Mouse (Mus musculus) heart, embryonic 16.5 days (tissue): ENCODE data around the gene Fam181a. TPM values are rescaled to one million over a fixed set of nuclear protein-coding genes. Genes with fewer than 3 reads are reported as not detected.

Experiments used
- ATAC-seq: fragments of 200-750 bp; cut with Nextera tagmentation; replicated peaks from 2 replicates; pipeline ENCODE4 v1.8.0; 2017; ENCODE audit warnings: moderate number of reproducible peaks; ENCODE audit not compliant: insufficient read depth, low FRiP score; ENCODE audit errors: extremely low read depth
- H3K27ac ChIP-seq: fragments of 300-500 bp; sonication (generic); 2 replicates; pipeline ENCODE4 v1.5.1; 2014; ENCODE audit warnings: mild to moderate bottlenecking, low read length, control low read depth, moderate library complexity
- H3K27me3 ChIP-seq: fragments of 300-500 bp; sonication (generic); 2 replicates; pipeline ENCODE4 v1.6.1; 2014; ENCODE audit warnings: low read length, mixed read lengths; ENCODE audit not compliant: control insufficient read depth, insufficient read depth
- H3K36me3 ChIP-seq: fragments of 300-500 bp; sonication (generic); 2 replicates; pipeline ENCODE4 v1.6.1; 2014; ENCODE audit not compliant: control insufficient read depth, insufficient read depth
- H3K4me1 ChIP-seq: fragments of 300-500 bp; sonication (generic); 2 replicates; pipeline ENCODE4 v1.6.1; 2014; ENCODE audit warnings: low read length, mixed read lengths; ENCODE audit not compliant: control insufficient read depth, insufficient read depth
- H3K4me2 ChIP-seq: fragments of 300-500 bp; sonication (generic); 2 replicates; pipeline ENCODE4 v1.6.1; 2014; ENCODE audit warnings: low read depth, mild to moderate bottlenecking, control low read depth, low read length
- H3K4me3 ChIP-seq: fragments of 300-500 bp; sonication (generic); 2 replicates; pipeline ENCODE4 v1.5.1; 2014; ENCODE audit warnings: mild to moderate bottlenecking, control low read depth, low read length
- H3K9ac ChIP-seq: fragments of 300-500 bp; sonication (generic); 2 replicates; pipeline ENCODE4 v1.6.1; 2014; ENCODE audit warnings: low read length, control low read depth
- H3K9me3 ChIP-seq: fragments of 300-500 bp; sonication (generic); replicated peaks from 2 replicates; pipeline ENCODE4 v1.6.1; 2016; ENCODE audit warnings: low read length; ENCODE audit not compliant: control insufficient read depth
- whole genome bisulfite sequencing: fragments of 180-500 bp; shearing (Covaris S2); extraction: QIAGEN DNeasy Blood & Tissue Kit; methylation state at CpG from one replicate; pipeline ENCODE4 v1.1.7; 2014; 5-methylcytosine and 5-hydroxymethylcytosine counted together
- polyA plus RNA-seq: library from polyadenylated mRNA; unstranded; fragments of >200 nt; fragmentation: Nextera tagmentation; extraction: Ambion mirVana; gene quantifications from 2 replicates; pipeline ENCODE4 v1.2.1, GENCODE M21; 2015

Gene Fam181a
- polyA plus RNA-seq, 1 experiment from 2014 or later, result not detected

DNA sequence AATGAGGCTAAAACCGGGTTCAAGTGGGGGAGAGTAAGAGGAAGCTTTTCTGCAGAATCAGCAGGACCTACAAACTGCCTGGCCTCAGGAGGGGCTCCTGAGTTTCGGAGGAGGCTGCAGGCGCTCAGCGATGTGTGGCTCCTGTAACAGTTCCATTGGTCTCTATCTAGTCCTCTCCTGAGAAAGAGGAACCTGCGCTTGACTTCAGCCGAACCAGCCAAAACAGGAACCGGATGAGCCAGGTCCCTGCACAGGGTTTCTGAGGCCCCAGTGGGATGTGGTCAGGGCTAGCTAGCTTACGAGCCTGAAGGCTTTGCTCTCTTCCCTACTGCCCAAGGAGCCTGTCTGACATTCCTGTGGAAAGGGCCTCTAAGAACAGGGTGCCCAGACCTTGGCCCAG lies 32.7 kb downstream of the Fam181a start:
- H3K4me2 ChIP-seq, result no peak overlapping the region
- no peak for ATAC-seq
- no peak overlapping the region for H3K9ac ChIP-seq
- peaks cover 27% of the 10 kb centered on the region for H3K4me1 ChIP-seq
- 61% methylated on average over 8 of the region's 8 CpGs for WGBS
- H3K36me3 ChIP-seq, result peaks cover 9% of the 10 kb centered on the region; the same call in 1 of the 2 replicates
- H3K4me3 ChIP-seq, result no peak overlapping the region
- H3K27ac ChIP-seq, result no peak overlapping the region
- H3K27me3 ChIP-seq, result no peaks in the 10 kb centered on the region
- no peaks in the 10 kb centered on the region for H3K9me3 ChIP-seq

DNA sequence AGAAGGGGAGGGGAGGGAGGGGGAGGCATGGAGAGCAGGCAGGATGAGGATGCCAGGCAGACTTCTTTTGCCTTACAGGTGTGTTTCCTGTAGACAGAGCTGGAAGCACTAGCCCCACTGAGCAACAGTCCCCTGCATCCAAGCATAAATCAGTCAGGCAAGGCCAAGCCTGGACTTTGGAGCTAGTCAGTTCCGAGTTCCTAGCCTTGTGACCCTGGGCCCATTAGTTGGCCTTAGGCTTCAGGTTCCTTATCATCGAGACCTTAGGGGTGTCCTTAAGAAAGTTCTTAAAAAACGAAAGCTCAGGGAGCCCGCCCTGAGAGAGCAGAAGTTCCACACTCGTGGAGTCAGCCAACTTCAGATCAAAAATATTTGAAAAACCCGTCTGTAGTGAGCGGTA lies 34.2 kb downstream of the Fam181a start:
- WGBS, result 83% methylated on average over 7 of the region's 7 CpGs
- no peak overlapping the region for H3K4me2 ChIP-seq
- no peak overlapping the region for H3K4me3 ChIP-seq
- no peaks in the 10 kb centered on the region for H3K9me3 ChIP-seq
- H3K27ac ChIP-seq, result no peak overlapping the region
- no peak for ATAC-seq
- peaks cover 16% of the 10 kb centered on the region for H3K4me1 ChIP-seq
- H3K27me3 ChIP-seq, result no peaks in the 10 kb centered on the region
- H3K36me3 ChIP-seq, result peaks cover 6% of the 10 kb centered on the region; the same call in 1 of the 2 replicates
- H3K9ac ChIP-seq, result no peak overlapping the region

DNA sequence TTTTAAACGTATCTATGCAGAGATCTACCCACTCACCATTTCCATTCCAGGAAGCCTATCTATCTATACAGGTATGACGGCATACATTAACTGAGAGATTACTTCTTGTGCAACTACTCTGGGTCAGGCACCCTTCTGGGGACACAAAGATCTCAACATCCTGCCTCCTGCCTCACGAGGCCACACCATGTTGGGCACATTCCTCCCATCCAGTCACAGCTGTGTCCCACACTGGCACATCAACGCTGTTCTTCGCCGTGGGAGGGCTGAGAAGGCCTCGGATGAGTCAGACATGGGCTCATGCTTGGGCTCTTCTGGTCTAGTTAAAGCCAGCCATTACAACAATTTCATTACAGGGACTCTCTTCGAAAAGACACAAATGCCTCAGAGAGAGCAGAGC lies 36.2 kb downstream of the Fam181a start:
- peaks cover 16% of the 10 kb centered on the region for H3K4me1 ChIP-seq
- no peak overlapping the region for H3K27ac ChIP-seq
- no peaks in the 10 kb centered on the region for H3K27me3 ChIP-seq
- peaks cover 12% of the 10 kb centered on the region for H3K36me3 ChIP-seq
- no peak overlapping the region for H3K4me3 ChIP-seq
- H3K9me3 ChIP-seq, result no peaks in the 10 kb centered on the region
- H3K4me2 ChIP-seq, result no peak overlapping the region
- ATAC-seq, result no peak
- no peak overlapping the region for H3K9ac ChIP-seq
- 59% methylated on average over 8 of the region's 8 CpGs for WGBS

DNA sequence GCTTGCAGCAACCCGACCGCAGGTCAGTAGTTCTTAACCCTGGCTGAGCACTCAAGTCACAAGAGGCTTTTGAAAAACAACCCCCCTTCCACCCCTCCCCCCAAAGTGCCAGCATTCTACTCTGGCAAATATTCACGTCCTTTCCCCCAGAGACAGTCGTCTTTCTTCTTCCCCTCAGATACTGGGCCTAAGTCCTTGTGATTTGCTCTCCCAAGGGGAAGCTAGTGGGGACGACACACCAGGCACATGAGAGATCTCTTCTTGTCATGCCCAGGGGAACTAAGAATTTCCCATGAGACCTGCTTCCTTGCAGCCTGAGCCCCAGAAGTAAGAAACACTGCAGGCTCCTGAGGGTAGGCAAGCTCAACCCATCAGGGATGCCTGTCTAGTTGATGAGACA lies 36.6 kb downstream of the Fam181a start:
- H3K36me3 ChIP-seq, result peaks cover 12% of the 10 kb centered on the region
- H3K27me3 ChIP-seq, result no peaks in the 10 kb centered on the region
- H3K4me3 ChIP-seq, result no peak overlapping the region
- no peaks in the 10 kb centered on the region for H3K9me3 ChIP-seq
- H3K27ac ChIP-seq, result no peak overlapping the region
- H3K4me1 ChIP-seq, result peaks cover 16% of the 10 kb centered on the region
- H3K4me2 ChIP-seq, result no peak overlapping the region
- 39% methylated on average over 5 of the region's 5 CpGs for WGBS
- no peak overlapping the region for H3K9ac ChIP-seq
- ATAC-seq, result no peak

DNA sequence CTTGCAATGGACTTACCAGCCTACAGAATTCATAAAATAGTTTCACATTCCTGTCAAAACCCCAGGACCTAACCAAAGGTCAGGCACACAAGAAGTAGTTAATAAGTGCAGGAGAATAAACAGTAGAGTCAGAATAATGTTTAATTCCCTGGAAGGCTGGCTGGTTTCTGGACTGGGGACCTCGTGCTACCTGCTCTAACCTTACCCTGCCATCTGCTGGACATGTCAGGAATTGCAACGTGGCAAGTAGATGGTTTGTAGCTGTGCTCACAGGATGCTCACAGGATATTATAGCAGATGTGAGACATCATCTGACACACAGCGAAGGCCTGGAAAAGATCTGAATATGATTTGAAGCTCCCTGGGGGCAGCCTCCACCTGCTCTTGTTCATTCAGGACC lies 37.7 kb downstream of the Fam181a start:
- 7% methylated on average over 3 of the region's 3 CpGs for WGBS
- H3K9ac ChIP-seq, result no peak overlapping the region
- no peak for ATAC-seq

DNA sequence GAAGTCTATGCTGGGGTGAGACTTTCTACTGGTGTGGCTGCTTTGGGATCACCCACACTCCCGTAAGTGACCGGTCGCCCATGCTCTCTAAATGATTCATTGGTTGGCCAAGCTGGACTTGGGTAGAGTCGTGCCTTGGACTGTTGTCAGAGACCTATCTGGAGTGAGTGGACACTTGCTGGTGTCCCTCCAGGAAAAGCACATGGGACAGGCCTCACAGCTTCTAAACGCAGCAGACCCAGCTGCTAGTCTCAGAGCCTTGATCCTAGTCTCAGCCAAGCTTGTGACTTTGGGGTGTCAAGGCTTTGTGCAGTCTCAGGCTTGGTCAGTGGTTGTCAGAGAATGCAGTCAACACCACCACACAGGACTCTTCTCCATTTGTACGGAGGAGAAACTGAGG lies 42.0 kb downstream of the Fam181a start:
- H3K27me3 ChIP-seq, result no peaks in the 10 kb centered on the region
- H3K4me1 ChIP-seq, result peaks cover 15% of the 10 kb centered on the region
- H3K27ac ChIP-seq, result peak overlapping the region; percentile 92
- peak overlapping the region; percentile 35 for H3K9ac ChIP-seq
- 0 out of 2 replicates have a peak overlapping the region, but pooled peaks have one; percentile 0 for H3K4me3 ChIP-seq
- peaks cover 6% of the 10 kb centered on the region for H3K36me3 ChIP-seq
- ATAC-seq, result no peak
- peak overlapping the region; percentile 65 for H3K4me2 ChIP-seq
- 82% methylated on average over 6 of the region's 6 CpGs for whole genome bisulfite sequencing
- no peaks in the 10 kb centered on the region for H3K9me3 ChIP-seq

More for the DNA sequence above, 37.7 kb downstream of the Fam181a start:
- Histone ChIP-seq H3K4me2 (no peak overlapping the region), H3K4me3 (no peak overlapping the region), H3K9me3 (no peaks in the 10 kb centered on the region), H3K36me3 (peaks cover 12% of the 10 kb centered on the region), H3K27me3 (no peaks in the 10 kb centered on the region), H3K27ac (no peak overlapping the region), H3K4me1 (peaks cover 20% of the 10 kb centered on the region)

DNA sequence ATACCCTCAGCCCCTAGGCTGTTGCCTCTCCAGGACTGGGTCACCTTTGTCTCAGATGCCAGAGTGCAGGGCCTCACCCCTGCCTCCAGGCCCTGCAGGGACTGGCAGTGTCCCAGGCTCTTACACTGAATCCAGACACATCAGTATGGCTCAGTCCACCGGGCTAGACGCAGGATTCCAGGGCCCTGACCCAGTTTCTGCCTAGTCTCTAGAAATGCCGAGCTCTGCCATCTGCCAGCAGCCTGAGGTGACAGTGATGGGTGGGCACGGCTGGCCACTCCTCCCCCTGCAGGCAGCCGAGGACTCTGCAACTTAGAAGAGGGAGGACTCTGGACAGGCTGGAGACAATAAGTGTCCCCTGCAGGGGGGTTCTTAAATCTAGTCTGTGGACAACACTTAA lies 42.8 kb downstream of the Fam181a start:
- H3K27ac ChIP-seq, result peak overlapping the region; percentile 92
- H3K9ac ChIP-seq, result peak overlapping the region; percentile 69
- H3K27me3 ChIP-seq, result no peaks in the 10 kb centered on the region
- peak overlapping the region; percentile 65 for H3K4me2 ChIP-seq
- ATAC-seq, result peak; percentile 89
- no peaks in the 10 kb centered on the region for H3K9me3 ChIP-seq
- H3K4me1 ChIP-seq, result peaks cover 18% of the 10 kb centered on the region
- peaks cover 6% of the 10 kb centered on the region for H3K36me3 ChIP-seq
- 3% methylated on average over 5 of the region's 5 CpGs for WGBS
- peak overlapping the region; percentile 49 for H3K4me3 ChIP-seq

DNA sequence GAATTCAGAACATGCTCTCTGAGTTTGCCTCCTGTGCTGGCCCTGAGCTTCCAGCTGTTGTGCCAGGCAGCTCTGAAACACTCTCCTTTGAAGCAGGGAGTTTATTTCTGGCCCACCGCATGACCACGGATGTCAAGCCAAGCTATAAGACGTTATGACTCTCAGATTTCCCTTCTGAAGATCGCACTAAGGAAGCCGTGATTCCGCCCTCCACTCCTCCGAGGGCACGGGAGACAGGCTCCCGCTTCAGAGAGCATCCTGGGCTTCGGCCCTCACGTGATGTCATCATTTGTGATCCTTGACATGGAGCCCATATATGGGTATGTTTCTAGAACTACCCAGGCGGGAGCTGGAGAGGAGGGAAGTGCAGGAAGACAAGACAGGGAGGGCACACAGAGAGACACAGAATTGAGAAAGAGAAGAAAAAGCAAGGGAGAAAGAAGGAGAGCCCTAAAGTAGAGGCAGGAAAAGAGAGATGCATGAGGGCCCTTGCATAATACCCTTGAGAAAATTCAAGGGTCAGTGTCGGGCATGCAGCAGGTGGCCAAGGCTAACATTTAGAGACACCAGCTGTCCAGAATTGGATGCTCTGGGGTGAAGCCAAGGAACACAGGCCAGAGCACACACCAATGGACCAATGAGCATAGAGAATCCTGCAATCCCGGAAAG lies 45.1 kb downstream of the Fam181a start, which contains the start of gene Asb2:
TSS of gene Asb2 (minus strand) at position 256 of the 669 bp plus-strand sequence.
- 29% methylated on average over 14 of the region's 14 CpGs for WGBS
- Histone ChIP-seq H3K36me3 (peaks cover 4% of the 10 kb centered on the region), H3K9me3 (no peaks in the 10 kb centered on the region), H3K4me3 (peak within 1 kb of the TSS; percentile 49), H3K4me2 (peak within 1 kb of the TSS; percentile 65), H3K27me3 (no peaks in the 10 kb centered on the region), H3K27ac (peak within 1 kb of the TSS; percentile 92), H3K4me1 (peaks cover 26% of the 10 kb centered on the region), H3K9ac (peak within 1 kb of the TSS; percentile 69)
- ATAC-seq, result 0 out of 2 replicates have a peak, but pooled peaks have one; percentile 4

DNA sequence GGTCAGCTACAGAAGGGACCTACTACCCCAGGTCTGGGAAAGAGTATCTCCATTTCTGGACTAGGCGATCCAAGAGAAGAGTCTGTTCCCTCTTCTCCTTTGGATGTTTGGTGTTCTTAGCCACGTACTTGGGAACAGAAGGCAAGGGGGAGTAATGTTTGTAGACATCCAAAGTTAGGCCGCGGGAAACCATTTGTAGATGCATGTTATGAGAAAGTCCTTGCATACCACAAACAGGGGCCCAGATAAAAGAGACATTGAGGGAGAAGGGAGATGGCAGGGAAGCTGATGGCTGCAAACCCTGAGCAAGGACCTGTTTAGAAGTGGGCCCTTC lies 45.6 kb downstream of the Fam181a start:
- Histone ChIP-seq H3K27me3 (no peaks in the 10 kb centered on the region), H3K4me2 (no peak overlapping the region), H3K4me1 (peaks cover 26% of the 10 kb centered on the region), H3K4me3 (no peak overlapping the region), H3K9ac (no peak overlapping the region), H3K27ac (peak overlapping the region; percentile 92), H3K9me3 (no peaks in the 10 kb centered on the region), H3K36me3 (no peaks in the 10 kb centered on the region)
- ATAC-seq, result no peak
- WGBS, result 95% methylated on average over 4 of the region's 4 CpGs
